Mouse (Mus musculus) ES-E14 (cell line): Measurements from ENCODE around the gene Cask. TPM values are rescaled to one million over a fixed set of nuclear protein-coding genes. Genes with fewer than 3 reads are reported as not detected.

Experiments
- DNase-seq: peaks from one replicate; pipeline ENCODE4 v3.0.0-alpha.2; 2013; ENCODE audit warnings: low read depth, low spot score
- H3K27ac ChIP-seq: 2 replicates; pipeline ENCODE4 v1.5.1; 2012; ENCODE audit warnings: low read depth, mild to moderate bottlenecking, low read length, moderate library complexity, mixed read lengths; ENCODE audit not compliant: poor library complexity, insufficient read depth, severe bottlenecking
- H3K36me3 ChIP-seq: 2 replicates; pipeline ENCODE4 v1.6.1; 2012; ENCODE audit warnings: mild to moderate bottlenecking, low read length, moderate library complexity, mixed read lengths; ENCODE audit not compliant: control insufficient read depth, poor library complexity, insufficient read depth, severe bottlenecking
- H3K4me1 ChIP-seq, 2 experiments: fragments of 150-350 bp in 1 of 2; sonication (generic) in 1 of 2; 2 replicates each; pipeline ENCODE4 v1.6.1; 2012; ENCODE audit warnings: low read length in 2 of 2, mild to moderate bottlenecking in 1 of 2, mixed read lengths in 1 of 2; ENCODE audit not compliant: control insufficient read depth in 2 of 2, insufficient read depth in 2 of 2, poor library complexity in 1 of 2
- H3K4me3 ChIP-seq, 2 experiments: fragments of 150-350 bp in 1 of 2; sonication (generic) in 1 of 2; 2 replicates each; pipeline ENCODE4 v1.5.1; 2012; ENCODE audit warnings: low read length in 2 of 2, low read depth in 1 of 2, mild to moderate bottlenecking in 1 of 2, mixed read lengths in 1 of 2; ENCODE audit not compliant: insufficient read depth in 1 of 2, poor library complexity in 1 of 2, severe bottlenecking in 1 of 2
- H3K9ac ChIP-seq: 2 replicates; pipeline ENCODE4 v1.6.1; 2012; ENCODE audit warnings: low read depth, mild to moderate bottlenecking, low read length, mixed read lengths; ENCODE audit not compliant: poor library complexity, insufficient read depth, severe bottlenecking
- H3K9me3 ChIP-seq: fragments of 150-350 bp; sonication (generic); 2 replicates; pipeline ENCODE4 v1.6.1; 2012; ENCODE audit warnings: low read depth, mild to moderate bottlenecking, low read length; ENCODE audit not compliant: control insufficient read depth, insufficient read depth
- CHD2 ChIP-seq: IDR thresholded peaks from 2 replicates; pipeline ENCODE4 v1.6.1; 2014; ENCODE audit warnings: mild to moderate bottlenecking, low read depth, low read length, inconsistent platforms
- HCFC1 ChIP-seq: IDR thresholded peaks from 2 replicates; pipeline ENCODE4 v1.6.1; 2012; ENCODE audit warnings: low read length, inconsistent platforms, borderline replicate concordance; ENCODE audit not compliant: insufficient read depth
- MAFK ChIP-seq: IDR thresholded peaks from 2 replicates; pipeline ENCODE4 v1.6.1; 2014; ENCODE audit warnings: mild to moderate bottlenecking, low read depth, low read length, inconsistent platforms; ENCODE audit not compliant: insufficient read depth
- ZC3H11A ChIP-seq: IDR thresholded peaks from 2 replicates; pipeline ENCODE4 v1.6.1; 2012; ENCODE audit warnings: low read depth, mild to moderate bottlenecking, inconsistent platforms, low read length, borderline replicate concordance
- ZNF384 ChIP-seq: IDR thresholded peaks from 2 replicates; pipeline ENCODE4 v1.6.1; 2012; ENCODE audit warnings: low read depth, low read length, inconsistent platforms
- in situ Hi-C, 2 experiments: fragments of 600-800 bp; cut with MboI; formaldehyde crosslinking; loops; one replicate each; pipeline ENCODE4 v1.15.1; 2025; ENCODE audit warnings: low sequenced_read_pairs in 2 of 2, inconsistent platforms in 1 of 2; ENCODE audit not compliant: unreplicated experiment in 2 of 2
- total RNA-seq: library from RNA; depleted of rRNA; stranded (reverse); fragments of 300-350 nt; gene quantifications from 2 replicates; pipeline ENCODE4 v1.2.3, GENCODE M21; 2012

Cask gene
- total RNA-seq, 1 experiment, result 20.1 TPM

DNA sequence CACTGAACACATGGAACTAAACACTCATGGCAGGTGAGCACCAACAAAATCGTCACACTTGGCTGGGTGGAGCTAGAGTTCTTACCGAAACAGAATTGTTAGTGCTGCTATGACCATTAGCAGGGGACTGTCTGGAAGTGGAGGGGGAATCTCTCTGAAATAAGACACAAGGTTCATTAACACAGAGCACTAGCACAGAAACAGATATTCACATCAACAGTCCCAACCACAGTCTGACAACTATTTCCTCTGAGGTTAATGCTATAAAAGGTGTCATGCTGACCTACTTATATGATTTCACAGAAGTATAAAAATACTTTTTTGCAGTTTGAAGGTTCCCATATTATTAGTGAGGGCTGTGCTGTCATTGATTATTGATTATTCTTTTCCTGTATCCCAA lies 298.9 kb downstream of the Cask start:
- no peak for TF ChIP-seq MAFK
- TF ChIP-seq CHD2, result no peak
- no peak for TF ChIP-seq HCFC1
- TF ChIP-seq ZNF384, result no peak
- no peak for TF ChIP-seq ZC3H11A

GRCm38 (mm10) chrX:13551566-13551965 lies 299.6 kb downstream of the Cask start:
- no peak for TF ChIP-seq MAFK
- no peaks in the 10 kb centered on the region for H3K4me1 ChIP-seq
- in situ Hi-C loops, result no loop called here
- no peaks in the 10 kb centered on the region for H3K36me3 ChIP-seq
- no peaks in the 10 kb centered on the region for H3K9me3 ChIP-seq
- H3K4me3 ChIP-seq, result no peak overlapping the region
- H3K9ac ChIP-seq, result no peak overlapping the region
- H3K27ac ChIP-seq, result no peak overlapping the region
- no peak for DNase-seq

More for the DNA sequence above, 298.9 kb downstream of the Cask start:
- Histone ChIP-seq H3K4me1 (no peaks in the 10 kb centered on the region), H3K27ac (no peak overlapping the region), H3K9ac (no peak overlapping the region), H3K36me3 (no peaks in the 10 kb centered on the region), H3K9me3 (no peaks in the 10 kb centered on the region), H3K4me3 (no peak overlapping the region)
- in situ Hi-C loops, result no loop called here
- DNase-seq, result no peak

DNA sequence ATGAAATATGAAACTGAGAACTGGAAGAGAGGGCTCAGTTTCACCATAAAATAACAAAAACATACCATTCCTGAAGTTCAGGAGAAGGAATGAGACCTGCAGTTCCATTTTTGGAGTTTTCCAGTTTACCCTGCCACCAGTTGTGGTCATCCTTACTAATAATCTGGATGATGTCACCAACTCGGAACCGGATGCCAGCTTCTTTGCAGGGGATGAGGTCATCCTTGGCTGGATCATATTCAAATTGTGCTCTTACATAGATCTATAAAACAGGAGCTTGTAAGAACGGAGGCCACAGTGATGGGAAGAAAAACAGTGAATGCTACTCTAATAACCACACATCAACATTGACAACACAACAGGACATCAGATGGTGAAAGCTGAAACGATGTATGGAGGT lies 302.1 kb downstream of the Cask start:
- Histone ChIP-seq H3K27ac (no peak overlapping the region), H3K4me1 (no peaks in the 10 kb centered on the region), H3K9ac (no peak overlapping the region), H3K4me3 (no peak overlapping the region), H3K36me3 (no peaks in the 10 kb centered on the region), H3K9me3 (no peaks in the 10 kb centered on the region)
- DNase-seq, result no peak
- in situ Hi-C loops, result no loop called here
- no peak for TF ChIP-seq ZC3H11A
- no peak for TF ChIP-seq CHD2
- no peak for TF ChIP-seq HCFC1
- no peak for TF ChIP-seq ZNF384
- no peak for TF ChIP-seq MAFK

- in situ Hi-C loops, result no loop called here
- no peaks in the 10 kb centered on the region for H3K36me3 ChIP-seq
- no peak overlapping the region for H3K4me3 ChIP-seq
- H3K9me3 ChIP-seq, result no peaks in the 10 kb centered on the region
- H3K27ac ChIP-seq, result no peak overlapping the region
- TF ChIP-seq HCFC1 (no peak), ZNF384 (no peak)
- no peaks in the 10 kb centered on the region for H3K4me1 ChIP-seq
- H3K9ac ChIP-seq, result no peak overlapping the region
- DNase-seq, result no peak
Observed at GRCm38 (mm10) chrX:13521288-13521687, 329.9 kb downstream of the Cask start.

GRCm38 (mm10) chrX:13520566-13520965 lies 330.6 kb downstream of the Cask start:
- H3K36me3 ChIP-seq, result no peaks in the 10 kb centered on the region
- no peak for DNase-seq
- in situ Hi-C loops, result no loop called here
- no peaks in the 10 kb centered on the region for H3K9me3 ChIP-seq
- H3K4me1 ChIP-seq, result no peaks in the 10 kb centered on the region
- no peak overlapping the region for H3K9ac ChIP-seq
- H3K4me3 ChIP-seq, result no peak overlapping the region
- H3K27ac ChIP-seq, result no peak overlapping the region
- TF ChIP-seq ZC3H11A, result no peak
- no peak for TF ChIP-seq HCFC1
- TF ChIP-seq ZNF384, result no peak
- no peak for TF ChIP-seq MAFK
- no peak for TF ChIP-seq CHD2
